Mouse (Mus musculus) liver, postnatal 0 days (tissue): ENCODE results near the gene St6galnac3. TPM values are rescaled to one million over a fixed set of nuclear protein-coding genes. Genes with fewer than 3 reads are reported as not detected.

Experiments
- ATAC-seq: fragments of 200-750 bp; cut with Nextera tagmentation; 2 replicates; pipeline ENCODE4 v1.8.0; 2017; ENCODE audit warnings: mild to moderate bottlenecking, moderate library complexity
- DNase-seq: peaks from one replicate; pipeline ENCODE4 v3.0.0-alpha.2; 2016
- H3K27ac ChIP-seq: fragments of 300-500 bp; sonication (generic); 2 replicates; pipeline ENCODE4 v1.5.1; 2014; ENCODE audit warnings: antibody characterized with exemption, moderate library complexity, mild to moderate bottlenecking, low read depth
- H3K27me3 ChIP-seq: fragments of 300-500 bp; sonication (generic); 2 replicates; pipeline ENCODE4 v1.6.1; 2014; ENCODE audit warnings: low read length, control low read depth, mixed read lengths; ENCODE audit not compliant: insufficient read depth
- H3K36me3 ChIP-seq: fragments of 300-500 bp; sonication (generic); replicated peaks from 2 replicates; pipeline ENCODE4 v1.6.1; 2014; ENCODE audit warnings: mild to moderate bottlenecking, control low read depth, low read length, moderate library complexity, mixed read lengths; ENCODE audit not compliant: insufficient read depth
- H3K4me1 ChIP-seq: fragments of 300-500 bp; sonication (generic); 2 replicates; pipeline ENCODE4 v1.6.1; 2014; ENCODE audit warnings: antibody characterized with exemption, mild to moderate bottlenecking, control low read depth; ENCODE audit not compliant: insufficient read depth
- H3K4me2 ChIP-seq: fragments of 300-500 bp; sonication (generic); 2 replicates; pipeline ENCODE4 v1.6.1; 2014; ENCODE audit warnings: low read depth, mild to moderate bottlenecking, low read length, moderate library complexity, mixed read lengths
- H3K4me3 ChIP-seq: fragments of 300-500 bp; sonication (generic); 2 replicates; pipeline ENCODE4 v1.5.1; 2014; ENCODE audit warnings: low read depth, low read length
- H3K9ac ChIP-seq: fragments of 300-500 bp; sonication (generic); replicated peaks from 2 replicates; pipeline ENCODE4 v1.6.1; 2014; ENCODE audit warnings: mild to moderate bottlenecking, moderate library complexity
- H3K9me3 ChIP-seq: fragments of 300-500 bp; sonication (generic); 2 replicates; pipeline ENCODE4 v1.6.1; 2016; ENCODE audit warnings: mild to moderate bottlenecking, control low read depth, low read length, mixed read lengths
- CTCF ChIP-seq: sonication (generic); IDR thresholded peaks from 2 replicates; pipeline ENCODE4 v1.5.1; 2016; ENCODE audit warnings: antibody characterized with exemption, low read depth
- EP300 ChIP-seq: IDR thresholded peaks from 2 replicates; pipeline ENCODE4 v1.6.1; 2016; ENCODE audit warnings: antibody characterized with exemption, low read depth, mild to moderate bottlenecking
- WGBS: fragments of 180-500 bp; shearing (Covaris S2); extraction: QIAGEN DNeasy Blood & Tissue Kit; methylation state at CpG from one replicate; pipeline ENCODE4 v1.1.7; 2014; ENCODE audit not compliant: insufficient replicate concordance; 5-methylcytosine and 5-hydroxymethylcytosine counted together
- polyA plus RNA-seq: library from polyadenylated mRNA; unstranded; fragments of >200 nt; fragmentation: Nextera tagmentation; extraction: Ambion mirVana; gene quantifications from 2 replicates; pipeline ENCODE4 v1.2.1, GENCODE M21; 2015

St6galnac3 gene
- polyA plus RNA-seq, 1 experiment from 2014 or later, result 5.0 TPM

- H3K27me3 ChIP-seq, result no peaks in the 10 kb centered on the region
- no peak for DNase-seq
- H3K4me2 ChIP-seq, result no peak overlapping the region
- 70% methylated on average over 16 of the region's 16 CpGs for WGBS
- H3K36me3 ChIP-seq, result no peaks in the 10 kb centered on the region
- TF ChIP-seq CTCF (no peak), EP300 (no peak)
- H3K9ac ChIP-seq, result no peak overlapping the region
- no peak for ATAC-seq
- peaks cover 5% of the 10 kb centered on the region; the same call in 1 of the 2 replicates for H3K9me3 ChIP-seq
- no peaks in the 10 kb centered on the region; the same call in 1 of the 2 replicates for H3K4me1 ChIP-seq
- H3K4me3 ChIP-seq, result no peak overlapping the region
- no peak overlapping the region for H3K27ac ChIP-seq
These were observed 448.1 kb downstream of the St6galnac3 start for GRCm38 (mm10) chr3:153276830-153277388.

- H3K36me3 ChIP-seq, result no peaks in the 10 kb centered on the region
- ATAC-seq, result no peak
- H3K27ac ChIP-seq, result no peak overlapping the region
- DNase-seq, result no peak
- WGBS, result 62% methylated on average over 8 of the region's 8 CpGs
- TF ChIP-seq EP300 (no peak), CTCF (no peak)
- H3K4me1 ChIP-seq, result no peaks in the 10 kb centered on the region; the same call in 1 of the 2 replicates
- H3K9me3 ChIP-seq, result peaks cover 5% of the 10 kb centered on the region; the same call in 1 of the 2 replicates
- H3K9ac ChIP-seq, result no peak overlapping the region
- H3K4me2 ChIP-seq, result no peak overlapping the region
- H3K27me3 ChIP-seq, result no peaks in the 10 kb centered on the region
- no peak overlapping the region for H3K4me3 ChIP-seq
These were observed 448.7 kb downstream of the St6galnac3 start for GRCm38 (mm10) chr3:153276101-153276829.

GRCm38 (mm10) chr3:153272241-153272640 lies 452.7 kb downstream of the St6galnac3 start:
- Histone ChIP-seq H3K27ac (no peak overlapping the region), H3K36me3 (no peaks in the 10 kb centered on the region), H3K4me2 (no peak overlapping the region), H3K9me3 (peaks cover 5% of the 10 kb centered on the region; the same call in 1 of the 2 replicates), H3K27me3 (no peaks in the 10 kb centered on the region), H3K4me1 (no peaks in the 10 kb centered on the region; the same call in 1 of the 2 replicates), H3K4me3 (no peak overlapping the region), H3K9ac (no peak overlapping the region)
- no peak for TF ChIP-seq EP300
- no peak for TF ChIP-seq CTCF
- 90% methylated on average over 1 of the region's 1 CpGs for WGBS
- ATAC-seq (no peak), DNase-seq (no peak)

GRCm38 (mm10) chr3:153267397-153267796 lies 457.6 kb downstream of the St6galnac3 start:
- Histone ChIP-seq H3K36me3 (no peaks in the 10 kb centered on the region), H3K4me2 (no peak overlapping the region), H3K4me1 (no peaks in the 10 kb centered on the region), H3K27ac (no peak overlapping the region), H3K4me3 (no peak overlapping the region), H3K9ac (no peak overlapping the region), H3K9me3 (no peaks in the 10 kb centered on the region), H3K27me3 (no peaks in the 10 kb centered on the region)
- WGBS, result 39% methylated on average over 8 of the region's 8 CpGs
- TF ChIP-seq CTCF, result no peak
- TF ChIP-seq EP300, result no peak
- ATAC-seq (no peak), DNase-seq (no peak)

GRCm38 (mm10) chr3:153261985-153262384 lies 463.0 kb downstream of the St6galnac3 start:
- Histone ChIP-seq H3K4me2 (no peak overlapping the region), H3K4me1 (no peaks in the 10 kb centered on the region), H3K27me3 (no peaks in the 10 kb centered on the region), H3K9ac (no peak overlapping the region), H3K4me3 (no peak overlapping the region), H3K9me3 (no peaks in the 10 kb centered on the region), H3K27ac (no peak overlapping the region), H3K36me3 (no peaks in the 10 kb centered on the region)
- DNase-seq (no peak), ATAC-seq (no peak)
- 79% methylated on average over 5 of the region's 5 CpGs for WGBS
- TF ChIP-seq EP300, result no peak
- no peak for TF ChIP-seq CTCF

- 69% methylated on average over 7 of the region's 7 CpGs for WGBS
These were observed 464.6 kb downstream of the St6galnac3 start for GRCm38 (mm10) chr3:153260225-153260933.

More at GRCm38 (mm10) chr3:153260225-153260933, 464.6 kb downstream of the St6galnac3 start:
- Histone ChIP-seq H3K9ac (no peak overlapping the region), H3K27ac (no peak overlapping the region; the same call in 1 of the 2 replicates), H3K27me3 (no peaks in the 10 kb centered on the region), H3K4me3 (no peak overlapping the region), H3K36me3 (no peaks in the 10 kb centered on the region), H3K9me3 (no peaks in the 10 kb centered on the region), H3K4me2 (no peak overlapping the region), H3K4me1 (no peaks in the 10 kb centered on the region)
- no peak for ATAC-seq
- TF ChIP-seq CTCF, result no peak
- no peak for TF ChIP-seq EP300
- DNase-seq, result no peak
